Mouse (Mus musculus): ENCODE results near the gene Postn.

Postn gene

GRCm38 (mm10) chr3:54360897-54361296 is at the start of gene Postn:
TSS of gene Postn (plus strand) at chr3:54361109.
- peak; percentile 64 for DNase-seq (ENCODE audit: low spot score)

GRCm38 (mm10) chr3:54314055-54314454 is 46.9 kb upstream of the Postn start:
- no peak for DNase-seq (ENCODE audit: low spot score)

- DNase-seq (ENCODE audit: low spot score): peak; percentile 31
These were observed 7.8 kb upstream of the Postn start for GRCm38 (mm10) chr3:54352891-54353652.

- DNase-seq (ENCODE audit: low spot score): no peak
These were observed 3.3 kb upstream of the Postn start for GRCm38 (mm10) chr3:54357561-54357960.

DNA sequence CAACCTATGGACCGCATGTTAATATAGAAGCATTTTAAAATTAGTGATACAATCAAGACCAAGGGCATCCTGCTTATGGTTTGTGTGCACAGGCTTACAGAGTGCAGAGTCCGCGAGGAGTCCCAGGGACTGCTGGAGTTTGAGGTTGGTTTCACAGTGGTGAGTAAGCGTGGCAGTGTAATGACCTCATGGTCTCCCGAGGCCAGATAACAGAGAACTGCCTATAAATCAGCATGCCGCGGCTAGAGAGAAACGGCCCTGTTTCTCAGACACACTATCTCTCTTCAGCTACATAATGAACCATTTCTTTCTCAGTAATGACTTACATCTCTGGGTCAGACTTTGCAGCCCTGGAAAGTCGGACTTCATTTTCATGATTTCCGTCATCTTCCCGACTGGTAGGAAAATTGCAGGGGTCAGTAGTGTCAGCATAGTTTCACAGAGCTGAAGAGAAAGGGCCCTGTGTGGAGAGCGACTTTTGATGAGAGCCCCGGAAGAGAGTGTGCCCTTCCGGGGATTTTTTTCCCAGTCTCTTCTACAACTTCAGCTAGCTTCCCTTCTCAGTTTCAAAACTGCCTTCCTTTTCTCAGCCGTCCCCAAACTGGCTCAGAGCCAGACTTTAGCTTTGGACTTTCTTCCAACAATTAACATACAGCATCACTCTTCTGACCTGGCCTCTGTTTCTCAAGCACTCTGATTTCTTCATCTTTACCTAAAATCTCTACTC is 2.3 kb upstream of the Postn start:
- DNase-seq (ENCODE audit: low spot score): peak; percentile 54

DNA sequence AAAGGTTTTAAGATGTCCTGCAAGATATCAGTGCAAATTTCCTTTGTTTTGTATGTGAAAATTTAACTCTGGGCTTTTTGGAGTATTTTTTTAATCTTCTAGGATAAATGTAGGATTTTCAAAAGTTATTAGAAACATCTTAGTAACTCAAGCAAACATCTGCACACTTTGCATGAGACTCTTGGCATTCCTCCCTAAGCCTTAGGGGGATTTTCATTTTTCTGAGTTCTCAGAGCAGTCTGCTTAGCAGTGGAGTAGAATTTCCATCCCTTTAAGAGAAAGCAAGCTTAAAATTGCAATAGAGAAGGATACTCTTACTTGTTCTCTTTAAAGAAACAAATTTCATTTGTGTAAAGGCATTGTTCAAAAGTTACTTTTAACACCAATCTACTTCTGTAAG is 747 bp downstream of the Postn start:
- DNase-seq (ENCODE audit: low spot score): no peak

GRCm38 (mm10) chr3:54371015-54371414 is 10.1 kb downstream of the Postn start:
- no peak for DNase-seq (ENCODE audit: low spot score)

GRCm38 (mm10) chr3:54372625-54373024 is 11.7 kb downstream of the Postn start:
- no peak for DNase-seq (ENCODE audit: low spot score)

DNA sequence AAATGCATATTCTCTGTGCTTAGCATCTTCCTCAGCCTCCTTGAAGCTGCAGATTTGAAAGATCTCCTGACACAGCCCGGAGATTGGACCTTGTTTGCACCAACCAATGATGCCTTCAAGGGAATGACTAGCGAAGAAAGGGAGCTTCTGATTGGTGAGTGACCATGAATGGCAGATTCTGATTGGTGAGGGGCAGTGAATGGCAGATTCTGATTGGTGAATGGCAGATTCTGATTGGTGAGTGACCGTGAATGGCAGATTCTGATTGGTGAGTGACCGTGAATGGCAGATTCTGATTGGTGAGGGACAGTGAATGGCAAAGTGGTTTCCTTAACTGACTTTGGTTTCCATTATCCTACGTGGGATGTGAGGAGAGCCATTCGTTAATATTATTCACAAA is 15.1 kb downstream of the Postn start:
- no peak for DNase-seq (ENCODE audit: low spot score)

- DNase-seq (ENCODE audit: low spot score): no peak
These were observed 16.7 kb downstream of the Postn start for GRCm38 (mm10) chr3:54377647-54378046.

DNA sequence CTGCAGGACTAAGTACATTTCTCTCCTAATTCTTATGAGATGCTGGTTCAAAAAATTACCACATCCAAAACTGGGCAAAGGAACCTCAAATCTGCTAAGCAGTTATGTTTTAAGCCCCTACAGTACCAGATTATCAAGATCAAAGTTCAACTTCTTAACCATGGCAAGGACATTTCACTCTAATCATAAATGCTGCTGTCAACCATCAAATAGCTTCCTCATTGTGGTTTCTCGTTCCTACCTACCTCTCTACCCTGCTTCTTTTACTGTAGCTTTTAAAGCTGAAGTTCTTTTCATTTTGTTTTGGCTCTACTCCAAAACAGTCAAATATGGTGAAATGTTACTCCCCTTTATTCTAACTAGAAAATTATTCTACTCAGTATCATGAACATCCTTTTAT is 17.2 kb downstream of the Postn start:
- no peak for DNase-seq (ENCODE audit: low spot score)

GRCm38 (mm10) chr3:54379981-54380380 is 19.1 kb downstream of the Postn start:
- DNase-seq (ENCODE audit: low spot score): no peak

DNA sequence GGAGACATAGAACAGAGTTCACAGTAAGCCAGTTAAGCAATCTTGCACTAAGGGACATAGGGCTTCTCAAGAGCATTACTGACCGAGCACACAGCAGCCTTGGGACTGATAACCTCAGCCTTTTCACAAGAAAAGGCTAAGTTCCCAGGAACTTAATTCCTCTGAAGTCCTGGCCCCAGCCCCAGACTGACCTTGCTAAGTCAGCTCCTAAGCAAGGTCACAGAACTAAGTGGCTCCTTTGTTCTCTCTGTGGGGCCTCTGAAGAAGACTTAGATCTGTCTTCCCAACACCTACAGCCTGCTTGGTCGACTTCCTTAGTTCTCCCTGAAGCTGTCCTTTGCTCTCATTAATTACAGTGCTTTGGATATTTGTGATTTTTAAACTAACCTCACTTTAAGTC is 38.4 kb downstream of the Postn start:
- DNase-seq (ENCODE audit: low spot score): peak; percentile 4

DNA sequence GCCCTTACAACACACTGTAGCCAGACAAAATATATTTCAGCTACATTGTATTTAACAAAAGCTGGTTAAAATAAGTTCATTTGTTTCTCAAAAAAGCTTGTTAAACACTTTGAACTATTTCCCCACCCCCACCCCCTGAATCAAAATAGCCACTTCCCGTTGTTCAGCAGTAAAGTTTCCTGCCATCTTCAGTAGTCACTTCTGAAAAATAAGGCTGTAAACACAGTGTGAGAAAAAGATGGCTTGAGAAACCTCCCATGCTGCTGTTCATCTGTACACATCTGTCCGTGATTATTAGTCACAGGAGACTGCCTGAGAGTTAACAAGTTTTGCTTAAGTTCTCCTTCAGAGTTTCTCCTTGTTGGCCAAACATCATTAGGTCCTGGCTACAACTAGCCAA is 39.0 kb downstream of the Postn start:
- no peak for DNase-seq (ENCODE audit: low spot score)

DNA sequence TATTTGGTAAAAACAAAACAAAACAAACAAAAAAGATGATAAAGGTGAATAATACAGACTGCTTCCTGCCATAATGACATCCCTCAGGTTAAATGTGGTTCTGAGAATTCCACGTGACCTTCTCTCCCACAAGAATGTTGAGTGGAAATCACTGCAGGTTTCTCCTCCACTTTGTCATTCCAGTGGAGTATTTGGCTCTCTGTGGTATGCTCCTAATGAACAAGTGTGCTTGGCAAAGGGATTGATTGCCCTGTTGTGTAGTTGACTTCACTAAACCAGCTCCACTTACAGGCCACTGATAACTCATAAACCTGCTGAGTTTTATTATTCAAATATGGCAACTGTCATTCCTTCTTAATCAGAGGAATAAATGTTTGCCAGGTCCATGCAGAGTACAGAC is 39.7 kb downstream of the Postn start:
- DNase-seq (ENCODE audit: low spot score): no peak

GRCm38 (mm10) chr3:54401706-54402105 is 40.8 kb downstream of the Postn start:
- no peak for DNase-seq (ENCODE audit: low spot score)

- DNase-seq (ENCODE audit: low spot score): no peak
These were observed 42.9 kb downstream of the Postn start for GRCm38 (mm10) chr3:54403791-54404190.

DNA sequence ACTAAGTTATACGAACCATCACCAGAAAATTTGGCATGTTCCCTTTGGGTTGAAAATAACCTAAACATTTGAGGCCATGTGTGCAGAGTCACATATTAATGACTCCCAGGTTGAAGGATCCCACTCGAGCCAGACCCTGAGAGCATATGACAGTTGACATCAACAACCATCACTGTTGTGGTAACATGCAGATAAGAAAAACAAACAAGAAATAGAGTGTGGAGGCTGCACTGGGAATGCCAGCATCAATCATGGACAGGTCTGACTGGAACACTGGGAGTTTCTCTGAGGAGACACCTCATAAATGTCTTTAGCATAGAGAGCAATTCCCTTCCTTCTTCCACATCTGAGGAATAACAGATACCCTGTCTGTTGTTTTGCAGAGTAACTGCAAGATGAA is 45.7 kb downstream of the Postn start:
- DNase-seq (ENCODE audit: low spot score): no peak

GRCm38 (mm10) chr3:54411052-54411451 is 50.1 kb downstream of the Postn start:
- DNase-seq (ENCODE audit: low spot score): no peak

DNA sequence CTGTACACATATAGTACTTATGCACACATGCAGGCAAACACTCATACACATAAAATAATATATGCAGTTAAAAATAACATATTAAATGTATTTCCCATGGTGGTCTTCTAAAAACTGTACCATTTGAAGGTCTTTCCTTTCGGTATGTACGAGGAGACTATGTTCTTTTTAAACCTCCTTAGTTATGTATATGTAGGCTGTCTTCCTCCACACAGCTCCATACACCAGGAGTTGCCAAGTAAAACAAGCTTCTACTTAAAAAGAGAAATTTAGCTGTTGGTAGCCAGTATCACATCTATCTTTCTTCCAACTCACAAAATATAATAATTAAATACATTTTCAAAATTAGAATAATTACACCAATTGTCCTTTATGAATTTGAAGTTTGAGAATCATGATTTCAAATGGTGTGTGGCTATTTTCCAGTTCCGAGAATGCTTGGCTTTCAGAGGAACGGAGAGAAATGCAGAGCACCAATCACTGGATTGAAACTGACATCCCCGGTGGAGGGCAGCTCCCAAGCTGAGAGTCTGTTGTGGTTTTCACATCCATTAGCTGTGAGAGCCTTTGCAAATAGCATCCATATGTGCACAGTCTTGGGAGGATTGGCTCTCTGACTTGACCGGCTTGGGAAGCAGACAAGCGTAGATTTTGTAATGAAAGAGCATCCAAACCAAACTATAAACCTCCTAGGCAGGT is 52.1 kb downstream of the Postn start:
- DNase-seq (ENCODE audit: low spot score): no peak

GRCm38 (mm10) chr3:54413584-54413897 is 52.6 kb downstream of the Postn start:
- DNase-seq (ENCODE audit: low spot score): no peak

DNA sequence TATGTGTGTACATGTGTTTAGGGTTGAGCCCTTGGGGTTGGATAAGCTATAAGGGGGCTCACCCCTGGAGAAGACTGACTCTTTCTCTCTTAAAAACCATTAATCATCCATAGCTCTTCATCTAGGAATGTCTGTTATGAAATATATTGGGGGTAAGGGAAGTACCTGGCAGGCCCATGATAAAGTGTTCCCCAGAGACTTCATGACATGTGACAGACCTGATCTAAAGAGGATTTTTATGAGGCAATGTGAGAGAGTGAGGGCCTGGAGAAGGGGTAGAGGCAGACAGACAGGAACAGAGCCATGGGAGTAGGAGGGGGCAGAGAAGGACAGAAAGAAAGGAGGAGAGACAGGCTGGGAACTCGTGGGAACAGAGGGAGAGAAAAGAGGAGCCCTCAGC is 53.5 kb downstream of the Postn start:
- no peak for DNase-seq (ENCODE audit: low spot score)

DNA sequence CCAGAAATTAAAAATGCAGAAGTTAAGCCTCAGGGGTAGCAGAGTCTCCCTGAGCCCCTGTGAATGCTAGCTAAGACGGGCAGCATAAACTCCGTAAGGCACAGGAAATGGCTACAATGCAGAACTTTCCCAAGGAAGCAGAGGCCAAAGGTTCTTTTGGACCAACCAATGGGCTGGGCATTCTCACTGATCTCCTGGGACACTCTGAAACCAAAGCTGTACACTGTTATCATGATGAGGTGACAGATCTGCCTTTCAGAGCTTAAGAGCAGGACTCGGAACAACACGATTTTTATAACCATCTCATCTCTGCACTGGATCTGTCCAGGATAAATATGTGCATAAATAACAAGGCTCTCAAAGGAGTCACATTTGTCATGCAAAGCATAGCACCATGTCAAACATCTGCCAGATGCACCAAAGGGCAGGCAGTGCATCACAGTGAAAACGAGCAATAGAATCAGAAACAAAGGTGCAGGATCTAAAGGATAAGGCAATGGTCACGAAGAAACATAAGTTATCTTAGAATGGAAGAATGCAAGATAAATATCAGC is 57.0 kb downstream of the Postn start:
- peak; percentile 21 for DNase-seq (ENCODE audit: low spot score)

All from yolk sac, embryonic 10.5 days (tissue).